Mouse (Mus musculus) forelimb bud, embryonic 11.5 days (tissue): Measurements from ENCODE around the gene Gng12.
A peak's percentile ranks its signal among the peaks of the same experiment; 100 is the strongest.
"Not testable (repeated sequence)": the region's sequence is repeated elsewhere in the genome, so short reads cannot be mapped to it uniquely, and the experiment has no call there.

Experiments
- DNase-seq: peaks from one replicate; pipeline ENCODE4 v3.0.0-alpha.2; 2012; ENCODE audit warnings: low read depth, low spot score

Gng12 gene

GRCm38 (mm10) chr6:66896119-66896920, at the start of gene Gng12:
Gene Gng12, plus strand, starts transcription at chr6:66896397.
- DNase-seq = peak; percentile 59

GRCm38 (mm10) chr6:66848936-66849335, 47.3 kb upstream of the Gng12 start:
- no peak for DNase-seq

- no peak for DNase-seq
Observed at GRCm38 (mm10) chr6:66856236-66856635, 40.0 kb upstream of the Gng12 start.

GRCm38 (mm10) chr6:66858356-66858755, 37.8 kb upstream of the Gng12 start:
- DNase-seq = no peak

- DNase-seq = no peak
Observed at GRCm38 (mm10) chr6:66859391-66859790, 36.8 kb upstream of the Gng12 start.

- DNase-seq = no peak
Observed at GRCm38 (mm10) chr6:66864463-66864862, 31.7 kb upstream of the Gng12 start.

- DNase-seq = no peak
Observed at GRCm38 (mm10) chr6:66866295-66866694, 29.9 kb upstream of the Gng12 start.

GRCm38 (mm10) chr6:66877048-66877447, 19.1 kb upstream of the Gng12 start:
- not testable (repeated sequence) for DNase-seq

GRCm38 (mm10) chr6:66890349-66891158, 5.6 kb upstream of the Gng12 start:
- no peak for DNase-seq

- no peak for DNase-seq
Observed at GRCm38 (mm10) chr6:66893950-66894349, 2.2 kb upstream of the Gng12 start.

- DNase-seq = no peak
Observed at GRCm38 (mm10) chr6:66894999-66895398, 1.2 kb upstream of the Gng12 start.

- DNase-seq = peak; percentile 20
Observed at GRCm38 (mm10) chr6:66896921-66897645, 886 bp downstream of the Gng12 start.

- DNase-seq = no peak
Observed at GRCm38 (mm10) chr6:66897994-66898393, 1.8 kb downstream of the Gng12 start.

GRCm38 (mm10) chr6:66901926-66902325, 5.7 kb downstream of the Gng12 start:
- DNase-seq = no peak

GRCm38 (mm10) chr6:66903206-66903605, 7.0 kb downstream of the Gng12 start:
- no peak for DNase-seq

GRCm38 (mm10) chr6:66903720-66904119, 7.5 kb downstream of the Gng12 start:
- DNase-seq = no peak

- no peak for DNase-seq
Observed at GRCm38 (mm10) chr6:66906244-66906643, 10.0 kb downstream of the Gng12 start.

- DNase-seq = no peak
Observed at GRCm38 (mm10) chr6:66908327-66908973, 12.3 kb downstream of the Gng12 start.

GRCm38 (mm10) chr6:66910493-66911435, 14.6 kb downstream of the Gng12 start:
- no peak for DNase-seq

- no peak for DNase-seq
Observed at GRCm38 (mm10) chr6:66913355-66913754, 17.2 kb downstream of the Gng12 start.
